Mouse (Mus musculus): ENCODE results near the gene Mettl27.

Gene Mettl27

GRCm38 (mm10) chr5:134985633-134986297, 53.6 kb downstream of the Mettl27 start, which contains the start of gene Cldn3:
Gene Cldn3, plus strand, starts transcription at chr5:134986214.
- no peak for DNase-seq (ENCODE audit: low spot score in 2 of 2)

GRCm38 (mm10) chr5:134986298-134987268, 54.4 kb downstream of the Mettl27 start:
- DNase-seq (ENCODE audit: low spot score in 2 of 2): no peak

- DNase-seq (ENCODE audit: low spot score in 2 of 2): no peak
These were observed 57.0 kb downstream of the Mettl27 start for GRCm38 (mm10) chr5:134989166-134989565.

DNA sequence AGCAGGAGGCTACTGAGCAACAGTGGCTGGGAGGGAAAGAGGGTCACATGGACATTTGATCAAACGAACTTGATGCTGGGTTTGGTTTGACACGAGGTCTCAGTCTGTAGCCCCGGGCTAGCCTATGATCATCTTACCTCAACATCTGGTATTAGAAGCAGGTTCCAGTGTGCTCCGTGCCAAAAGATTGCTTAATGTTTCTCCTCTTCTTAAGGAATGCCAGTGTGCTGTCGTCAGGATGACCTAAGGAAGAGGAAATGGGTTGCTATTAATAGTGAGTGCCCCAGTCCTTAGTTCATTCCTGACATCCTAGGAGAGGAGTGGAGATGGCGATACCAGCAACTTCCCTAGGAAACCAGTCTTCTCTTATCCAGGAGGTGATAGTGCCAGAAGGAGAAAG, 57.6 kb downstream of the Mettl27 start:
- no peak for DNase-seq (ENCODE audit: low spot score in 2 of 2)
